Mouse (Mus musculus): ENCODE measurements at regions not wholly inside any gene's neighbourhood (a gene's known extent, or its start where the extent isn't known, plus 50 kb on each side); places are given as distances from the start of the nearest gene placed in this dataset.

DNA sequence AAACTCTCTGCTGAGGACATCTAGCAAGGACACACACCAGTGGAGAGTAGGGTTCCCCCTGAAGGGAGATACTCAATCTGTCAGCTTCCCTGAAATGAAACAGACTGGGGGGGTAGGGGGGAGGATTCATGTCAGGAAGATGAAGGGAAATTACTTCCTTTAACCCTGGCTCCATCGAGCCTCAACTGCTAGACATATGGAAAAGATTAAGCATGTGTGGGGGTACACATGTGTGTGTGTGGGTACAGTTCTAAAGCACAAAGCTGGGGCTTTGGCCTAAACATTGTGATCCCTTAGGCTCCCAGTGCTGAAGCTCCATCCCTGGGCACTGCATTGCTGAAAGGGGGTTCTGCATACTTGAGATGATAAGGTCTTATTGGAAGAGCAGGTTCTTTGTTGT, 720.6 kb downstream of the Poteg start:
- DNase-seq (ENCODE audit: low spot score), result no peak
- no peaks in the 10 kb centered on the region for H3K36me3 ChIP-seq (ENCODE audit: insufficient read depth, low read length)
- H3K9me3 ChIP-seq (replicated peaks; ENCODE audit: low read length), result no peaks in the 10 kb centered on the region
- no peak overlapping the region for H3K9ac ChIP-seq (ENCODE audit: low read depth, low read length)
- 13% methylated on average over 1 of the region's 1 CpGs for WGBS
- H3K27me3 ChIP-seq (ENCODE audit: insufficient read depth, low read length), result no peaks in the 10 kb centered on the region
- no peak for ATAC-seq (replicated peaks; ENCODE audit: low FRiP score, low read depth)
- no peak overlapping the region for H3K4me3 ChIP-seq (replicated peaks; ENCODE audit: low read depth, low read length)
- no peak overlapping the region for H3K4me2 ChIP-seq (ENCODE audit: low read length)
- H3K4me1 ChIP-seq (replicated peaks; ENCODE audit: insufficient read depth, low read length), result no peaks in the 10 kb centered on the region
- no peak for TF ChIP-seq CTCF (IDR thresholded peaks at IDR 0.05; ENCODE audit: low read depth)
- no peak overlapping the region for H3K27ac ChIP-seq

DNA sequence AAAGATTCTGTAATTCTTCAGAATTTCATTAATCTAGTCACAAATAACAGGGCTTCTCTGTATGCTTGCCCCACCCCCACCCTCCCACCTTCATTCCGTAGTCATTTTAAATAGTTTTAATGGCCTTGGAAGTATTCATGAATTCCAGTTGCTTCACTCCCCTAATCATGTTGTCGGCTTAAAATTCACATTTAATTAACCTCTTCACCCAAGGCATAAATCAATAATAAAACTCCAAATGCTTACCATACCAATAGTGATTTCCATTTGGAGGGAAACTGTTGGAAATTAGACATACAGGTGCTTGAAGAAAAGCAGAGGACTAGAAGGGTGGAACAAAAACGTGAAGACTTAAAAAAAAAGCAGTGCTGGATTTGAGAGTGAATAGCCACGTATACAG, 724.0 kb downstream of the Poteg start:
- DNase-seq (ENCODE audit: low spot score) (no peak), ATAC-seq (replicated peaks; ENCODE audit: low FRiP score, low read depth) (no peak)
- no peaks in the 10 kb centered on the region for H3K36me3 ChIP-seq (ENCODE audit: insufficient read depth, low read length)
- no peaks in the 10 kb centered on the region for H3K9me3 ChIP-seq (replicated peaks; ENCODE audit: low read length)
- 37% methylated on average over 4 of the region's 4 CpGs for WGBS
- no peak overlapping the region for H3K4me3 ChIP-seq (replicated peaks; ENCODE audit: low read depth, low read length)
- H3K4me1 ChIP-seq (replicated peaks; ENCODE audit: insufficient read depth, low read length), result no peaks in the 10 kb centered on the region
- TF ChIP-seq CTCF (IDR thresholded peaks at IDR 0.05; ENCODE audit: low read depth), result no peak
- H3K9ac ChIP-seq (ENCODE audit: low read depth, low read length), result no peak overlapping the region
- no peak overlapping the region for H3K4me2 ChIP-seq (ENCODE audit: low read length)
- H3K27ac ChIP-seq, result no peak overlapping the region
- H3K27me3 ChIP-seq (ENCODE audit: insufficient read depth, low read length), result no peaks in the 10 kb centered on the region

DNA sequence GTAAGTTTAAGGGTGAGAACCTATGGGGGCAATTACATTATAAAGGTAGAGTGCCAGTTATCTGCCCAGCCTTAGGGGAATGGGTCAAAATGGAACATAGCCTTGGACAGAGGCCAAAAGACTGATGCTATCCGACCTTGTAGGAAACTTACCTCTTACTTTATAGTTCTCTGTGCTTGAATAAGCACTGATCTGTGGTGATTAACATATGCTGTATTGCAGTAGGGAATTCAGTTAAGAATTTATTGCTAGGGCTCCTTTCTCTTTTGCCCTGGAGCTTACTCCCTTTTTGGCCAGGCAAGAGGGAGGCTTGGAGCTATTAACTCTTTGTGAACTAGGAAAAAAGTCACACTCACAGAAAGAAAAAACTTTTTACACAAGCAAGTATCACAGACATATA, 748.5 kb downstream of the Poteg start:
- Histone ChIP-seq H3K27ac (no peak overlapping the region), H3K36me3 (ENCODE audit: insufficient read depth, low read length) (no peaks in the 10 kb centered on the region), H3K4me1 (replicated peaks; ENCODE audit: insufficient read depth, low read length) (no peaks in the 10 kb centered on the region), H3K9me3 (replicated peaks; ENCODE audit: low read length) (no peaks in the 10 kb centered on the region), H3K4me2 (ENCODE audit: low read length) (no peak overlapping the region), H3K9ac (ENCODE audit: low read depth, low read length) (no peak overlapping the region), H3K27me3 (ENCODE audit: insufficient read depth, low read length) (no peaks in the 10 kb centered on the region), H3K4me3 (replicated peaks; ENCODE audit: low read depth, low read length) (no peak overlapping the region)
- ATAC-seq (replicated peaks; ENCODE audit: low FRiP score, low read depth) (peak; percentile 7; the same call in 1 of the 2 replicates), DNase-seq (ENCODE audit: low spot score) (peak; percentile 46)
- WGBS, result 7% methylated on average over 1 of the region's 1 CpGs
- no peak for TF ChIP-seq CTCF (IDR thresholded peaks at IDR 0.05; ENCODE audit: low read depth)

DNA sequence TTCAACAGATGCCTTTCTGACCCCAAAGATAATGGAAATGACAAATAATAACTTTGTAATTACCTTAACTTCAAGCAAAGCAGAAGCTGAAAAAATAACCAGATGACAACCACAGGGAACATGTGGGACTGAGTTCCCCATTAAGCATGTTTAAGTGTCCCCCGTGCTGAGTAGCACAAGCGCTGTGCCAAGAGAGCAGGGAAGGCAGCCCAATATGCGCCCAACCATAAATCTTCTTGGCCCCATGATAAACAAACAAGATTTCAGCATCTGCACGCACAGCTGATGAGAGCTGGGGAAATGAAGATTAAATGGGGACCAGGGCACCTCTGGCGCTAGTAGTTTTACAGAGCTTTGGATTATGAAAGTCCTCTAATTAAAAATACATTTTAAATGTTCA, 788.1 kb downstream of the Poteg start:
- Histone ChIP-seq H3K4me1 (replicated peaks; ENCODE audit: insufficient read depth, low read length) (no peaks in the 10 kb centered on the region), H3K4me3 (replicated peaks; ENCODE audit: low read depth, low read length) (no peak overlapping the region), H3K9ac (ENCODE audit: low read depth, low read length) (no peak overlapping the region), H3K27ac (no peak overlapping the region), H3K36me3 (ENCODE audit: insufficient read depth, low read length) (no peaks in the 10 kb centered on the region), H3K9me3 (replicated peaks; ENCODE audit: low read length) (no peaks in the 10 kb centered on the region), H3K4me2 (ENCODE audit: low read length) (no peak overlapping the region), H3K27me3 (ENCODE audit: insufficient read depth, low read length) (no peaks in the 10 kb centered on the region)
- TF ChIP-seq CTCF (IDR thresholded peaks at IDR 0.05; ENCODE audit: low read depth), result no peak
- DNase-seq (ENCODE audit: low spot score), result no peak
- ATAC-seq (replicated peaks; ENCODE audit: low FRiP score, low read depth), result no peak
- WGBS, result 47% methylated on average over 5 of the region's 5 CpGs

DNA sequence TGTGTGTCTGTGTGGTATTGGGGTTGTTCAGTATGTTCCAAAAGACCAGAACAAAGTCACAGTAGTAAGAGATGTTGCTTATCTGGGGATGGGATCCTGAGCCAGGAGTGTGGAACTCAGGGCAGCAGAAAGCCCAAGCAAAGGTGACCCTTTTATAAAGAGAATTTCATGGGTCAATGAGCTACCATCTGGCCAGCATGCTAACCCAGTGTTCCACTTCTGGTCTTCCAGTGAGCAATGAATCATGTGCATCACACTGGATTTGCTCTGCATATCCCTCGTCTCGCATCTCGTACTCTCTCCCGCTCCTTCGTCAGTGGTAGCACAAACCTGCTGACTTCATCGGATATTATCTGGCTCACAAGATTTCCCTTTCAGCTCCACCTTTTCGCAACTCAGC, 791.9 kb downstream of the Poteg start:
- H3K9me3 ChIP-seq (replicated peaks; ENCODE audit: low read length), result no peaks in the 10 kb centered on the region
- no peak overlapping the region for H3K4me2 ChIP-seq (ENCODE audit: low read length)
- TF ChIP-seq CTCF (IDR thresholded peaks at IDR 0.05; ENCODE audit: low read depth), result no peak
- H3K27ac ChIP-seq, result no peak overlapping the region
- H3K27me3 ChIP-seq (ENCODE audit: insufficient read depth, low read length), result no peaks in the 10 kb centered on the region
- H3K4me1 ChIP-seq (replicated peaks; ENCODE audit: insufficient read depth, low read length), result no peaks in the 10 kb centered on the region
- H3K4me3 ChIP-seq (replicated peaks; ENCODE audit: low read depth, low read length), result no peak overlapping the region
- ATAC-seq (replicated peaks; ENCODE audit: low FRiP score, low read depth) (no peak), DNase-seq (ENCODE audit: low spot score) (no peak)
- no peaks in the 10 kb centered on the region for H3K36me3 ChIP-seq (ENCODE audit: insufficient read depth, low read length)
- no peak overlapping the region for H3K9ac ChIP-seq (ENCODE audit: low read depth, low read length)
- WGBS, result 53% methylated on average over 7 of the region's 7 CpGs

DNA sequence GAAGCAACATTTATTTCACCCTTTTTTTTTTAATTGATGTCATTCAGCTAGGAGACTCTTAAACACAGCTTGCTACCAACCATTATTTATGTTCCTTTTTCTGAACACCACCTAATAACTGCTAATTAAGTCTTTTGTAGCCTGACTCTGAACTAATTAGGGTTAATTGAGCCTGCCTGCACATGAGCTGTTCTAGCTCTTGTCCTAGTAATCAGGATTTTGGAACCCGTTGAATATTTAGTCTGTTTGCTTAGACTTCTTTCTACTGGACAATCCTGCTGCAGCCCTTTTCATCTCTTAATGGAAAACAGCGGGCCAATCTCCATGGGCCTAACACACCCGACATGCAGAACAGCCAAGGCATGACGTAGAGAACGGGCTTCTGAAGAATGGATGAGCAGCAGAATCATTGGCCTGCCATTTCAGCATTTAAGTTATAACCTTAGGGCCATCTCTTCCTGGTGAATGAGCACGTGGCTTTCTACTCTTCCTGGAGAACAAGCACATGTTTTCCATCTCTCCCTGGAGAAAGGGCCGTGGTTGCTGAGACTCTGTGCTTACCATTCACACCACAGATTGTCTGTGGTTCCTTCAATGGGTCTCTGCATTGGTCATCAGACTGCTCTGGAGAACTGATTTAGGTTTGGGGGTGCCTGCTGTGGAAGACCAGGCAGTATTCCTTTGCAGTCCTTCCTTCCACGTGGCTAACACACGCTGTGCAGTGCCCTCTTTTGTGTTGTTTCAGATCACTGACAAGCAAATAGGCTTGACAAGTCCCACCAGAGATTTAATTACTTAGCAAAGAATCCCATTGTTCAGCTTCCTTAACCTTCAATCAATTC, 805.1 kb downstream of the Poteg start:
- no peaks in the 10 kb centered on the region for H3K9me3 ChIP-seq (replicated peaks; ENCODE audit: low read length)
- ATAC-seq (replicated peaks; ENCODE audit: low FRiP score, low read depth) (no peak), DNase-seq (ENCODE audit: low spot score) (no peak)
- no peaks in the 10 kb centered on the region for H3K4me1 ChIP-seq (replicated peaks; ENCODE audit: insufficient read depth, low read length)
- no peak for TF ChIP-seq CTCF (IDR thresholded peaks at IDR 0.05; ENCODE audit: low read depth)
- no peaks in the 10 kb centered on the region for H3K36me3 ChIP-seq (ENCODE audit: insufficient read depth, low read length)
- H3K4me3 ChIP-seq (replicated peaks; ENCODE audit: low read depth, low read length), result no peak overlapping the region
- 80% methylated on average over 9 of the region's 9 CpGs for WGBS
- H3K27ac ChIP-seq, result no peak overlapping the region
- H3K4me2 ChIP-seq (ENCODE audit: low read length), result no peak overlapping the region
- no peaks in the 10 kb centered on the region for H3K27me3 ChIP-seq (ENCODE audit: insufficient read depth, low read length)
- no peak overlapping the region for H3K9ac ChIP-seq (ENCODE audit: low read depth, low read length)

DNA sequence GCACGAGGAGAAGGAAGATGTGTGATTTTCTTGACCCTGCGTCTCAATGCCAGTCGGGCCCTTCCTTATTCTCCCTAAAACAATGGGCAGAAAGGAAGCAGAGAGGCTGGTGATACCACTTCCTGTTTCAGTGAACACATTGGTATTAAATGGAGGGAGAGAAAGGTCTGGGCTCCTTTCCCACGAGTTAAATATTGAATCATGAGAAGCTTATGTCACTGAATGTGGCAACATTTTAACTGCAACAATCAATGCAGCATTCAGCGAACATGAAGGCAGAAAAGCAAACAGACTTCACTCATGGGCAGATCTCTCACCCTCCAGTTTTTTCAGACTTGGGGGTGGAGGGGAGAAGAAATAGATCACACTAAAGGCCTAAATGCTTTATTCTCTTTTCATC, 819.8 kb downstream of the Poteg start:
- no peak overlapping the region for H3K27ac ChIP-seq
- H3K9ac ChIP-seq (ENCODE audit: low read depth, low read length), result no peak overlapping the region
- H3K4me3 ChIP-seq (replicated peaks; ENCODE audit: low read depth, low read length), result no peak overlapping the region
- no peak overlapping the region for H3K4me2 ChIP-seq (ENCODE audit: low read length)
- TF ChIP-seq CTCF (IDR thresholded peaks at IDR 0.05; ENCODE audit: low read depth), result no peak
- no peak for DNase-seq (ENCODE audit: low spot score)
- 73% methylated on average over 5 of the region's 5 CpGs for WGBS
- no peaks in the 10 kb centered on the region for H3K27me3 ChIP-seq (ENCODE audit: insufficient read depth, low read length)
- H3K9me3 ChIP-seq (replicated peaks; ENCODE audit: low read length), result no peaks in the 10 kb centered on the region
- no peaks in the 10 kb centered on the region for H3K36me3 ChIP-seq (ENCODE audit: insufficient read depth, low read length)
- H3K4me1 ChIP-seq (replicated peaks; ENCODE audit: insufficient read depth, low read length), result no peaks in the 10 kb centered on the region
- no peak for ATAC-seq (replicated peaks; ENCODE audit: low FRiP score, low read depth)

Data from kidney, postnatal 0 days (tissue).